21 mouse cellular contexts compared by ENCODE assay signal in the genomic region with DNA sequence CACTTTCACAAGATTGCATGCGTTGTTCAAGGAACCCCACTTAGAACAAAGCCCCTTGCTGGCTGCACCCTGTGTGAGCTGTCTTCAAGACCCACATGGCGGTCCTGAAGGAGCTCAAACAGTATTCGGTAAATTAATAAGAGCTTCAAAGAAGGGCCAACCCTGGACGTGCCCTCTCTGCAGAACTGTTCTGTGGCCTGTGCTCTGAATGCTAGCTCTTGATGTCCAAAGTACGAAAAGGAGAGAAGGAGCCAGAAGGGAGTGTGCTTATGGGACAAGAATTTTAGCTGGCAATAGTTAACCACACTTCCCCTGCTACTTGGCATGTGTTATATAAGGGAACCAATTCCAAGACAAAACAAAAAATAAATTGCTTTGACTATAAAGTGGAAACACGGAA.
DNase-seq lines count a peak whose midpoint lies in the region; ATAC-seq lines count a peak whose summit lies in the region.
"Had no signal": no experiment of that assay in that cellular context is flagged by ENCODE, and none has a peak within 500 bp of the region (broad histone marks: within the 10 kb centered on the region; RNA-seq: fewer than 3 reads in every experiment).

No protein-coding gene starts in this region.

- ATAC-seq in kidney, embryonic 15.5 days (replicated peaks; ENCODE audit: low FRiP score), result no peak
- ATAC-seq in liver, embryonic 11.5 days (replicated peaks; ENCODE audit: low FRiP score), result no peak
- ATAC-seq: forebrain, postnatal 0 days; inflammation-experienced regulatory T-cells, adult 6 months; Patski had no signal

- no peak overlapping the region for H3K9ac ChIP-seq in kidney, embryonic 15.5 days
- H3K9ac ChIP-seq in liver, embryonic 11.5 days (ENCODE audit: low read depth, low read length), result no peak overlapping the region
- H3K9ac ChIP-seq: forebrain, postnatal 0 days; heart, embryonic 15.5 days; hindbrain, embryonic 14.5 days; liver, embryonic 13.5 days; midbrain, embryonic 12.5 days had no signal

- peaks cover 3% of the 10 kb centered on the region for H3K4me1 ChIP-seq in kidney, embryonic 15.5 days
- H3K4me1 ChIP-seq in liver, embryonic 11.5 days (replicated peaks; ENCODE audit: control insufficient read depth, insufficient read depth, low read length), result no peaks in the 10 kb centered on the region
- H3K4me1 ChIP-seq: heart, embryonic 15.5 days; liver, embryonic 13.5 days; midbrain, embryonic 12.5 days had no signal

- no peak overlapping the region for H3K27ac ChIP-seq in kidney, embryonic 15.5 days
- H3K27ac ChIP-seq in liver, embryonic 11.5 days (ENCODE audit: low read depth, low read length), result no peak overlapping the region
- H3K27ac ChIP-seq: heart, embryonic 15.5 days; hindbrain, embryonic 14.5 days; liver, embryonic 13.5 days; midbrain, embryonic 12.5 days had no signal

- 83% methylated on average over 6 of the region's 6 CpGs for WGBS in kidney, embryonic 15.5 days
- 88% methylated on average over 6 of the region's 6 CpGs for WGBS in liver, embryonic 11.5 days

- no peaks in the 10 kb centered on the region for H3K36me3 ChIP-seq in kidney, embryonic 15.5 days
- no peaks in the 10 kb centered on the region for H3K36me3 ChIP-seq in liver, embryonic 11.5 days (ENCODE audit: control insufficient read depth, insufficient read depth, low read length)
- H3K36me3 ChIP-seq: heart, embryonic 15.5 days; liver, embryonic 13.5 days; midbrain, embryonic 12.5 days had no signal

- H3K9me3 ChIP-seq in kidney, embryonic 15.5 days (replicated peaks), result no peaks in the 10 kb centered on the region
- no peaks in the 10 kb centered on the region for H3K9me3 ChIP-seq in liver, embryonic 11.5 days (ENCODE audit: control insufficient read depth, low read length)
- H3K9me3 ChIP-seq: heart, embryonic 15.5 days; liver, embryonic 13.5 days; midbrain, embryonic 12.5 days had no signal

- H3K4me3 ChIP-seq in kidney, embryonic 15.5 days (replicated peaks), result no peak overlapping the region
- H3K4me3 ChIP-seq in liver, embryonic 11.5 days (ENCODE audit: low read depth, low read length), result no peak overlapping the region
- H3K4me3 ChIP-seq: heart, embryonic 15.5 days; liver, embryonic 13.5 days; midbrain, embryonic 12.5 days had no signal

- H3K4me2 ChIP-seq in kidney, embryonic 15.5 days, result no peak overlapping the region
- no peak overlapping the region for H3K4me2 ChIP-seq in liver, embryonic 11.5 days
- H3K4me2 ChIP-seq: heart, embryonic 15.5 days; hindbrain, embryonic 14.5 days; liver, embryonic 13.5 days; midbrain, embryonic 12.5 days had no signal

- peak; percentile 69 for DNase-seq in kidney, adult 11 months
- peak; percentile 24 for DNase-seq in adipocyte (ENCODE audit: low spot score)
- DNase-seq in kidney, adult 8-10 months, result peak; percentile 60 to 79
- DNase-seq in kidney, postnatal 36 days, result peak; percentile 52 to 73
- no peak for DNase-seq in spleen, adult 18-20 months
- DNase-seq in liver, embryonic 11.5 days (ENCODE audit: low spot score), result no peak
- DNase-seq: adrenal gland, adult 2 months; cerebellum, adult 11 months; cerebellum, postnatal 14 days; forebrain, postnatal 0 days; gastrocnemius, postnatal 36 days; heart, postnatal 4 days; liver, embryonic 13.5 days; lung, adult 2 months; lung, postnatal 14 days had no signal

- no peaks in the 10 kb centered on the region for H3K27me3 ChIP-seq in kidney, embryonic 15.5 days
- no peaks in the 10 kb centered on the region for H3K27me3 ChIP-seq in liver, embryonic 11.5 days (replicated peaks; ENCODE audit: control insufficient read depth, insufficient read depth, low read length)
- H3K27me3 ChIP-seq: heart, embryonic 15.5 days; liver, embryonic 13.5 days; midbrain, embryonic 12.5 days; Patski had no signal

Comparison
In these comparisons a context has a peak if more than half of its experiments do, and no peak if none do; other contexts are left out.
1. DNase-seq: peak in kidney, adult 11 months (single experiment), adipocyte (single experiment), kidney, adult 8-10 months (2 of 2) and kidney, postnatal 36 days (2 of 2); none in spleen, adult 18-20 months (0 of 2) and liver, embryonic 11.5 days (single experiment).